Mouse (Mus musculus): Measurements from ENCODE around the gene Rtp1. TPM values are rescaled to one million over a fixed set of nuclear protein-coding genes. Genes with fewer than 3 reads are reported as not detected.

Rtp1 gene
- total RNA-seq (2021) = under 1 TPM; 0.23 to 0.25 TPM

GRCm38 (mm10) chr16:23428647-23429319 lies at the start of gene Rtp1:
TSS of gene Rtp1 (plus strand) at chr16:23429133.
- intact Hi-C loops (cut with DNase I) = no loop called here
- no peak for DNase-seq (ENCODE audit: low spot score in 2 of 2)

DNA sequence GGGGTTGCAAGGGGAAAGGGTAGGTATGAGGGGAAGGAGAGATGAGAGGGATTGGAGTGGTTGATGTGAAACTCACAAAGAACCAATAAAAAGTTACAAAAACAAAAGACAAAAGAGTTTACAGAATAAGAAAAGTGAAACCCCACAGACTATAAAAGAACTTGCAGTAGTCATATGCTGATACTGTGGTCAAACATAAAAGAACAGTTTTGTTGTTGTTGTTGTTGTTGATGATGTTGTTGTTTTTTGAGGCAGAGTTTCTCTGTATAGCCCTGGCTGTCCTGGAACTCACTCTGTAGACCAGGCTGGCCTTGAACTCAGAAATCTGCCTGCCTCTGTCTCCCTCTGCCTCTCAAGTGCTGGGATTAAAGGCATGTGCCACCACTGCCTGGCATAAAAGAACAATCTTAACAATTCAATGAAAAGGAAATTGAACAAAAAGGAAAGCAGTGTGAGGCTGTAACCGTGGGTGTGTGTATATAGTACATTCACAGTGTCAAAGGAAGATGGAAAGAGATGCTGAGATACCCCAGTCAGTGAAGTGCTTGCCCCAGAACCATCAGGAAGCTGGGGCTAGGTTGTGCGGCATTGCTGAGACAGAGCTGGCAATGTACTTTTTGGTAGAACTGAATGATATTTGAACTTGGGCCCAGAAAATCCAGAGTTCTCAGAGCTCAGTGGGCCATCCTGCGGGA lies 49.2 kb upstream of the Rtp1 start:
- intact Hi-C loops (cut with DNase I) = no loop called here
- no peak for DNase-seq (ENCODE audit: low spot score in 2 of 2)

DNA sequence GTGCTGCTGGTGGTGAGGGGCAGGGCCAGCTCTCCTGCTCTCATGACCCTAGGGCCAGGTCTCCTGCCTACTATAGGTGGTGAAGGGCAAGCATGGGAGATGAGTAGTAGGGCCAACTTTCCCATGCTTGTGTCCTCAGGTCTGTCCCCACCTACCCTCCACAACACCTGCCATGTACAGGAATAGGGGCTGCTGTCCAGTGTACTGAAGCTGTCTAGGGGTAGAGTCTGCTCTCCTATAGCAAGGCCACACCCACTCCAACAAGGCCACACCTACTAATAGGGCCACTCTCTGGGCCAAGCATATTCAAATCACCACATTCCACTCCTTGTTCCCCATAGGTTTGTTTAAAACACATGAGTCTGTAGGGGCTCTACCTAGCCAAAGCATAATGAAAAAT lies 44.6 kb upstream of the Rtp1 start:
- intact Hi-C loops (cut with DNase I) = no loop called here
- no peak for DNase-seq (ENCODE audit: low spot score in 2 of 2)

GRCm38 (mm10) chr16:23397931-23398330 lies 31.0 kb upstream of the Rtp1 start:
- DNase-seq (ENCODE audit: low spot score in 2 of 2) = no peak
- intact Hi-C loops (cut with DNase I) = no loop called here

DNA sequence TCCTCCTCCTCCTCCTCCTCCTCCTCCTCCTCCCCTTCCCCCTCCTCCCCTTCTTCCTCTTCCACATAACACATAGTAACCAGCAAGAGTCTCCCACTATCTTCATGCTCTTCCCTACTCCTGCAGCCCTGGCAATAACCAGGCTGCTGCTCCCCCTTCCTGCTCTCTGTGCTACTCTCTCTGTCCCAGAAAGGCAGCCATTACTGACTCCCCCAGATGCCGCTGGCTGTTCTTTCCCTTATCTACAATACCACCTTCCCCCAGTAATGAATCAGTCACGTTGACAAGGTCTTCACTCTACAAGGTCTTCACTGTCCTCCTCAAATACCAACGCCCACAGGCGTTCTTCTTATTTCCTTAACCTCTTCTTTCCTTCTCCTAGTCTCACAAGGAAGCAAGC lies 27.5 kb upstream of the Rtp1 start:
- intact Hi-C loops (cut with DNase I) = loop anchor here (5.0 kb wide), 1 partner anchor 314 kb away; no protein-coding TSS in a partner anchor
- no peak for DNase-seq (ENCODE audit: low spot score in 2 of 2)

DNA sequence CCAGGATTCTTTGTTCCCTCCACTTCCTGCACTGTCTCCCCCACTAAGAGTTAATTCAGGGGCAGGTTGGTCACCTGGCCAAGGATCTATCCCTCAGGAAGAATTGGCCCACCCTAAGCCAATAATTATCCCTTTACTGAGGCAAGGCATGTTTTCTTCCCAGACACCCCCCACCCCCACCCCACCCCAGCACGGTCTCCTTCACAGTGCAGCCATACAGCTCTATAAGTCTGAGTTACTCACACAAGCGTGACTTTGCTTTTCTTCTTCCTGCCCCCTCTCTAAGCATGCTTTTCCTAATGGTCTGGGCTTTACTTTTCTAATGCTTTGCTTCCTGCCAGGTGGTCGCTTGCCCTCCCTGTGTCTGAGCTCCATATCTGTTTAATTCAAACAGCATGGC lies 27.0 kb upstream of the Rtp1 start:
- intact Hi-C loops (cut with DNase I) = loop anchor here (2.0 to 5.0 kb wide), 2 partner anchors 177 to 315 kb away; partner anchors contain the start of gene St6gal1

DNA sequence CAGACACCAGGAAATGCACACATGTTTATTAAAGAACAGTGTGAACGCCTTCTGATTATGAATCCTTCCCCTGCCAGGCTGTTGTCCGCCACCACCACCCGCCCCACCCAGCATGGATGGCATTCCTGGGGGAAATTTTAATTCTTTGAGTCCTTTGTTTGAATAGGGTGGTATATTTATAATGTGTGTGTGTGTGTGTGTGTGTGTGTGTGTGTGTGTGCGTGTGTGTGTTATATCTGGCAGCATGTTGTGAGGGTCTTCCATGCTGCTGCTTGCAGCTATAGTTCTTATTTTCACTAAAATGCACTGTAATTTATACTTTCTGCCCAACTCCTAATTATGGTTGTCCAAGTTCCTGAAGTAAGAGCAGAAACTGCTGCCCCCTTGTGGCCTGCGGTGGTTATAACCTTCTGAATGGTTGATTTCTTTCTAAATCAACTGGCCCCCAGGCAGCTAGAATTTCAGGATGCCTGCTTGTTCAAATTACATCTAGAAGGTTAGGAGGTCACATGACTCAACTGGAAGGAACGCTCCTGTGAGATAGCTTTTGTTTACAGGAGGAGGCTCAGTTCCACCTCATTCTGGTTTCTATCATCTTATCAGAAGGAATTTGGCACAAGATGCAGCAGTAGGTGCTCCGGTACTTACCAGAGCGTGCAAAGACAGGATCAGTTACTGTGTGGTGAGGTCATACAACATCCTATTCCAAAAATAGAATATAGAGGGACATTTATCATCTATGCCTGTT lies 25.8 kb upstream of the Rtp1 start:
- peak; percentile 77 to 81 for DNase-seq (ENCODE audit: low spot score in 2 of 2)
- intact Hi-C loops (cut with DNase I) = loop anchor here (1.0 to 5.0 kb wide), 3 partner anchors 178 to 316 kb away; partner anchors contain the start of gene St6gal1

More for the DNA sequence above, 27.0 kb upstream of the Rtp1 start:
- DNase-seq (ENCODE audit: low spot score in 2 of 2) = no peak

GRCm38 (mm10) chr16:23412930-23413329 lies 16.0 kb upstream of the Rtp1 start:
- intact Hi-C loops (cut with DNase I) = no loop called here
- peak in 1 of 2 experiments; percentile 13 for DNase-seq (ENCODE audit: low spot score in 2 of 2)

- intact Hi-C loops (cut with DNase I) = no loop called here
These were observed 12.7 kb upstream of the Rtp1 start for GRCm38 (mm10) chr16:23416261-23416656.

GRCm38 (mm10) chr16:23416657-23417293 lies 12.2 kb upstream of the Rtp1 start:
- intact Hi-C loops (cut with DNase I) = no loop called here
- DNase-seq (ENCODE audit: low spot score in 2 of 2) = no peak

More at GRCm38 (mm10) chr16:23416261-23416656, 12.7 kb upstream of the Rtp1 start:
- DNase-seq (ENCODE audit: low spot score in 2 of 2) = no peak

DNA sequence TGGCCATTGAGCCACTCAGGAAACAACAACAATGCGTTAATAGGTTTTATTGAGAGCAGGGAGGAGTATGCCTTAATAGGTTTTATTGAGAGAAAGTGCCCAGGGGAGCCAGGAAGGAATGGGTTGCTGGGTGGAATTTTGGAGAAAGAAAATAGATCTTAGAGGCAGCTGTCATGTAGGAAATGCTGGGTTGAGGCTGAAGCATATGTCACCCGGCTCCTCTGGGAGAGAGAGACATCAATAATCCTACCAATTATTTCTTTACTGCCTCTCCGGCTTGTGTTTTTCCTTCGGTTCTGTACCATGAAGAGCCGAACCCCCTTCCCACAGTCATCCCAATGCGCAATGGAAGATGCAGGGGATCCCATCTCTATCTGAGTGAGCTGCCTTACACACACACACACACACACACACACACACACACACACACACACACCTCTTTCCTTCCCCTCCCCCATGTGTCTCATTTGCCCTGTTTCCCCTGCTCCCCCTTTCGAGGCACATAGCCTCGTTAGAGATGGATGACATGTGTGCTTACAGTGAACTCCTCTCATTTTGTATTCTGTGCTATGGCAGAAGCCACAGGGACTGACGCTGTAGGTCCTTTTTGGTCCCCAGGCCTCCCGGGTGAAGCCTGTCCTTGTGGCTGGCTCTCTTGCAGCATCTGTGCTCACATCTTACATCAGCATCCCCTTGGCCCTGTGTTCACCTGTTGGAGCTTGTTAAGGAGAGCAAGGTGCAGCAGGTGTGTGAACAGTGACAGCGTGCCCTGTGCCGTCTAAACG lies 11.3 kb upstream of the Rtp1 start:
- DNase-seq (ENCODE audit: low spot score in 2 of 2) = no peak
- intact Hi-C loops (cut with DNase I) = no loop called here

DNA sequence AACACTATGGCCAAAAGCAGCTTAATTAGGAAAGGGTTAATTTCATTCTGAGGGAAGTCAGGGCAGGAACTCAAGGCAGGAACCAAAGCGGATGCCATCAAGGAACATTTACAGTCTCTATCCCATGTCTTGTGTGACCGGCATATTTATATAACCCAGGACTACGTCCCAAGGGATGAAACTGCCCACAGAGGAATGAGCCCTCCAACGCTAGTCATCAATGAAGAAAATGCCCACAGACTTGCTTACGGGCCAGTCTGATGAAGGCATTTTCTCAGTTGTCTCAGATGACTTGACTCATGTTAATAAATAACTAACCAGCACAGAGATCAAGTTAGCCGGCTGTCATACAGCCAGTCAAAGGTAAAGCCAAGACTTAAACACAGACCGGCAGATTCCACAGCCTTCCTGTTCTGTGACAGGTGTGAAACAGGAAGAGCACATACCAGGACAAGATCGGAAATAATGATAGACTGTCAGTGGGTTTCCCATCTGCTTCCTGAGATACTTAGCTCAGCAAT lies 9.3 kb upstream of the Rtp1 start:
- intact Hi-C loops (cut with DNase I) = no loop called here
- DNase-seq (ENCODE audit: low spot score in 2 of 2) = no peak

DNA sequence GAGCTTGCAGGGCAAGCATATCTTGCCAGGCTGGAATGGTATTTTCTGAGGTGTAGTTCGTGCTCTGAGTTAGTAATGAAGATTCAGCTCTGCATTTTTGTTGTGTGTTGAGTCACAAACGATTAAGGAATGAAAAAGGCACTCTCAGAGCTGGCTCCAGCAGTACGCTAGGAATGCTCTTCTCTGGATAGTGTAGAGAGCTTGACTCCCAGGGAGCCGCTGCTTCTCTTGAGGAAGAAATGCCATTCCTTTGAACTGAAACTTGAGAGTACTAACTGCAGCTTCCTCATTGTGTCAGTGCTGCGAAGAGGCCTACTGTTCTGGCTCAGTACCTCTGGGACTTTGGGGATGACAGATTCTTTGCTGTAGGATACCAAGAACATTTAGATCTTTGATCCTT lies 5.1 kb upstream of the Rtp1 start:
- intact Hi-C loops (cut with DNase I) = no loop called here
- DNase-seq (ENCODE audit: low spot score in 2 of 2) = no peak

DNA sequence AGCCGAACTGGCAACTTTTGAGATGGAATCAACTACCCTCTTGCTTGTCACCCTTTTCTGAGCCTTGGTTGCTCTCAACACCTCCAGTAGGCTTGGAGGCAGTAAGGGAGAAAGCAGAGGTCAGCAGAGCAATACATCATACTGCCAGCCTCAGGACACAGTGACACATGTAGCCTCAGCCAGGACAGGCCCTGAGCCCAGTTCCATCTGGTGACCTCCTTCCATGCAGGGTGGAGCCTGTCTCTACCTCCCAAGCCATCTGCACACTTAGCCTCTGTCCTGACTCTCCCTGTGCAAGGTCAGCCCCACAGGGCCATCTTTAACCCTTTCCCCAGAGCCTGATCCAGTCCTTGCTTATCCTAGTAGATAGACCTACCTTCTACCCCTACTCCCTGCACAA lies 1.2 kb upstream of the Rtp1 start:
- intact Hi-C loops (cut with DNase I) = no loop called here
- no peak for DNase-seq (ENCODE audit: low spot score in 2 of 2)

- intact Hi-C loops (cut with DNase I) = no loop called here
- DNase-seq (ENCODE audit: low spot score in 2 of 2) = no peak
These were observed 1.1 kb downstream of the Rtp1 start for GRCm38 (mm10) chr16:23429991-23430390.

GRCm38 (mm10) chr16:23437404-23438166 lies 8.7 kb downstream of the Rtp1 start:
- intact Hi-C loops (cut with DNase I) = no loop called here
- no peak for DNase-seq (ENCODE audit: low spot score in 2 of 2)

DNA sequence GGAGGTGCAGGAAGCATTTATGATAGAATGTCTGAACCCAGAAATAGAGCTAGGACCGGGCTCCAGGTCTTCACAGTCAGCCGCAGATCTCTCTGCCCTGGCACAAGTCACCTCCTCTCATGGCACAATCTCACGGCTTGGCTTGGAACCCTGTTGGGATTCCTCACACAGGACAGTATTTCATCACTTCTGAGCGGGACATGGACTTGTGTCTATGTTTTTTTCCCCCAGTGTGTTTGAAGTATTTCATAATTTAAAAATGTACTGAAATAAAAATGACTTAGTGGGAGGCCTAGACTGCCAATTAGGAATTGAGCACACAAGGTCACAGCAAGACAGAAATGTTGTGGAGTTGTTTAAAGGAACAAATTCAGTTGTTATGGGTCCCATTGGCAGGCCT lies 15.3 kb downstream of the Rtp1 start:
- DNase-seq (ENCODE audit: low spot score in 2 of 2) = no peak
- intact Hi-C loops (cut with DNase I) = no loop called here

DNA sequence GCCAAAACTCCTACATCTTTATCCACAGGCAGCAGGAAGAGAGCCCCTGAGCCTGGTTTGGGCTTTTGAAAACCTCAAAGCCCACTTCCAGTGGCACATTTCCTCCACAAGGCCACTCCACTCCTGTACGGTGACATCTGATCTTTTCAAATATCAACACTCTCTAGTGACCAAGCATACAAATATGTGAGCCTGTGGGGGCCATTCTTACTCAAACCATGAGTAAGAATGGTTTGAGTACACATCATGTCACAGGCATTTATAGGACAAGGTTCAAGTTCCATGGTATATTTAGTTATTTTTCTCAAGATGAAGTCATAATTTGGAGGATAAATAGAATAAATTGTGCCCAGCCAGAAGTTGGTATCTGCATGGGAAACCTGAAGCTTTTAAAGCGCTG lies 21.0 kb downstream of the Rtp1 start:
- intact Hi-C loops (cut with DNase I) = no loop called here
- no peak for DNase-seq (ENCODE audit: low spot score in 2 of 2)

Data from left cerebral cortex, postnatal 25 days (tissue).